Mouse (Mus musculus) limb, embryonic 15.5 days (tissue): ENCODE results near the gene Olfr414. TPM values are rescaled to one million over a fixed set of nuclear protein-coding genes. Genes with fewer than 3 reads are reported as not detected.

Source experiments
- ATAC-seq: fragments of 200-750 bp; cut with Nextera tagmentation; 2 replicates; pipeline ENCODE4 v1.8.0; 2017; ENCODE audit warnings: low read depth, moderate TSS enrichment; ENCODE audit not compliant: insufficient number of reproducible peaks, low FRiP score, low TSS enrichment
- H3K27ac ChIP-seq: fragments of 300-500 bp; sonication (generic); 2 replicates; pipeline ENCODE4 v1.5.1; 2015; ENCODE audit warnings: moderate library complexity, mild to moderate bottlenecking, inconsistent platforms
- H3K27me3 ChIP-seq: fragments of 300-500 bp; sonication (generic); 2 replicates; pipeline ENCODE4 v1.6.1; 2015; ENCODE audit warnings: inconsistent platforms
- H3K36me3 ChIP-seq: fragments of 300-500 bp; sonication (generic); 2 replicates; pipeline ENCODE4 v1.6.1; 2015; ENCODE audit warnings: inconsistent platforms
- H3K4me1 ChIP-seq: fragments of 300-500 bp; sonication (generic); 2 replicates; pipeline ENCODE4 v1.6.1; 2015; ENCODE audit warnings: inconsistent platforms
- H3K4me2 ChIP-seq: fragments of 300-500 bp; sonication (generic); 2 replicates; pipeline ENCODE4 v1.6.1; 2015; ENCODE audit warnings: mild to moderate bottlenecking, inconsistent platforms
- H3K4me3 ChIP-seq: fragments of 300-500 bp; sonication (generic); 2 replicates; pipeline ENCODE4 v1.5.1; 2015; ENCODE audit warnings: mild to moderate bottlenecking, inconsistent platforms
- H3K9ac ChIP-seq: fragments of 300-500 bp; sonication (generic); 2 replicates; pipeline ENCODE4 v1.6.1; 2015; ENCODE audit warnings: inconsistent platforms
- H3K9me3 ChIP-seq: fragments of 300-500 bp; sonication (generic); 2 replicates; pipeline ENCODE4 v1.6.1; 2016; ENCODE audit warnings: inconsistent platforms
- WGBS: fragments of 180-500 bp; shearing (Covaris S2); methylation state at CpG from one replicate; pipeline ENCODE4 v1.1.7; 2015; 5-methylcytosine and 5-hydroxymethylcytosine counted together
- polyA plus RNA-seq: library from polyadenylated mRNA; unstranded; fragments of >200 nt; fragmentation: Nextera tagmentation; extraction: Ambion mirVana; gene quantifications from 2 replicates; pipeline ENCODE4 v1.2.1, GENCODE M21; 2015

The Olfr414 gene
- not detected in 2 replicates for polyA plus RNA-seq

DNA sequence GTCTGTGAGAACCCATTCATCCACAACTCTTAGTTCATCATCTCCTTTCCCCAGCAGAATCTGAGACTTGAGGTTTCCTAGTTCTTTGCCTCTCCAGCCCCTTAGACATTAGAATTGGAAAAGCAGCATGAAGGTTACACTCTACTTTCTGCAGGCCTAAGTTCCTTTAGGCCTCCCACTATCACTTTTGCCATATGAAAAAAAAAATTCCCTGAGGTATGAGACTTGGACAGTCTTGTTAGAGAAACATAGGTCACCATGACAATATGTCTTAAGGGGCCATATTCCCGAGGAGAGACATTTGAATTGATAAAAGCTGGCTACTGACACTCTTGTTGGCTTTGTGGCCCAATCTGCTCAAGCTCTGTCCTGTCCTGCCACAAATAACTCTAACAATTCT, at the start of gene Olfr414:
TSS of gene Olfr414 (plus strand) at position 301 of the 400 bp plus-strand sequence.
- no peaks in the 10 kb centered on the region for H3K27me3 ChIP-seq
- no peak within 1 kb of the TSS for H3K9ac ChIP-seq
- H3K4me2 ChIP-seq, result no peak within 1 kb of the TSS
- WGBS, result 52% methylated on average over 1 of the region's 1 CpGs
- ATAC-seq, result no peak
- no peaks in the 10 kb centered on the region for H3K36me3 ChIP-seq
- no peak within 1 kb of the TSS for H3K27ac ChIP-seq
- no peaks in the 10 kb centered on the region for H3K4me1 ChIP-seq
- no peak within 1 kb of the TSS for H3K4me3 ChIP-seq
- no peaks in the 10 kb centered on the region for H3K9me3 ChIP-seq

- no peaks in the 10 kb centered on the region for H3K27me3 ChIP-seq
- H3K9me3 ChIP-seq, result no peaks in the 10 kb centered on the region
- no peak within 1 kb of the TSS for H3K27ac ChIP-seq
- H3K4me1 ChIP-seq, result no peaks in the 10 kb centered on the region
- no peak within 1 kb of the TSS for H3K4me2 ChIP-seq
- no peak within 1 kb of the TSS for H3K4me3 ChIP-seq
- ATAC-seq, result no peak
- H3K9ac ChIP-seq, result no peak within 1 kb of the TSS
- H3K36me3 ChIP-seq, result no peaks in the 10 kb centered on the region
- 89% methylated on average over 2 of the region's 2 CpGs for WGBS
Measured at GRCm38 (mm10) chr1:174390746-174391145, 33.1 kb upstream of the Olfr414 start, which contains the start of gene Olfr248. Olfr248 (plus strand) TSS chr1:174391046.

- H3K9ac ChIP-seq, result no peak overlapping the region
- no peak overlapping the region for H3K27ac ChIP-seq
- ATAC-seq, result no peak
- H3K27me3 ChIP-seq, result no peaks in the 10 kb centered on the region
- H3K4me3 ChIP-seq, result no peak overlapping the region
- H3K9me3 ChIP-seq, result no peaks in the 10 kb centered on the region
- H3K36me3 ChIP-seq, result no peaks in the 10 kb centered on the region
- H3K4me1 ChIP-seq, result no peaks in the 10 kb centered on the region
- no peak overlapping the region for H3K4me2 ChIP-seq
- WGBS, result 88% methylated on average over 4 of the region's 4 CpGs
Measured at GRCm38 (mm10) chr1:174422959-174423358, 905 bp upstream of the Olfr414 start.

DNA sequence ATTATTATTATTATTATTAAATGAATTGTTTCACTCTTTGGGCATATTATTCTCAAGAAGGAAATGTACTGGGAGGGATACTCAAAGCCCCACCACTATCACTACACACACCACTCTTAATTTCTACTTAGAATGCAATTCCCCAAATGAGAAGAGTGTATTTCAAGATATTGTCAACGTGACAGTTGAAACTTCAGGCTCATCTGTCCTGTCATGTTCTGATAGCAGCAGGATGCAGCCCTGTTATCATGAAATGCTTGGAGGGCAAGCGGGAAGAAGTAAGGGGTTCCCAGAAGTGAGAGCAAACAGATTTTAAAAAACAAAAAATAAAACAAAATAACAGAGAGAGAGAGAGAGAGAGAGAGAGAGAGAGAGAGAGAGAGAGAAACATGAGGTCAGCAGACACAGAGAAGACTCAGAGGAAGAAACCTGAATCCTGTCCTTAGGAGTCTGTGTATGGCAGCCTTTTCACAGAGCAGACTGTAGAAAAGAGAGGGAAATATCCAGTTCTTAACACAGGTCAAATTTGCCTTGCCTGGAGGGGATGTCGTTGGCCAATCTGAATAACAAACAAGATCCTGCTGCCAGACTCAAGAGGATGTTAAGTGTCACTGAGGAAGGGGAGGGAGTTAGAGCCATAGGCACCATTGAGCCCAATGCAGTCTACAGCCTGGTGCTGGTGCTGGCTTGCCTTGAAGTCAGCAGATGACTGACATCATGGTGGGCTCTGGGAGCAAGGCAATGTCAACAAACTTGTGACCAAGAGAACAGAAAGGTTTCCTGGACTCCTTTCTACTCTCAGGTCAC, 2.5 kb downstream of the Olfr414 start:
- Histone ChIP-seq H3K9me3 (no peaks in the 10 kb centered on the region), H3K4me1 (no peaks in the 10 kb centered on the region), H3K27me3 (no peaks in the 10 kb centered on the region), H3K4me3 (no peak overlapping the region), H3K27ac (no peak overlapping the region), H3K36me3 (no peaks in the 10 kb centered on the region), H3K9ac (no peak overlapping the region), H3K4me2 (no peak overlapping the region)
- 50% methylated on average over 3 of the region's 3 CpGs for WGBS
- no peak for ATAC-seq

GRCm38 (mm10) chr1:174427402-174427801, 3.5 kb downstream of the Olfr414 start:
- Histone ChIP-seq H3K27ac (no peak overlapping the region), H3K4me3 (no peak overlapping the region), H3K9me3 (no peaks in the 10 kb centered on the region), H3K4me2 (no peak overlapping the region), H3K4me1 (no peaks in the 10 kb centered on the region), H3K36me3 (no peaks in the 10 kb centered on the region), H3K27me3 (no peaks in the 10 kb centered on the region), H3K9ac (no peak overlapping the region)
- no peak for ATAC-seq
- WGBS, result 75% methylated on average over 1 of the region's 1 CpGs

- no peak overlapping the region for H3K9ac ChIP-seq
- H3K27ac ChIP-seq, result no peak overlapping the region
- no peak for ATAC-seq
- WGBS, result 87% methylated on average over 2 of the region's 2 CpGs
- H3K4me2 ChIP-seq, result no peak overlapping the region
- H3K4me1 ChIP-seq, result no peaks in the 10 kb centered on the region
- H3K27me3 ChIP-seq, result no peaks in the 10 kb centered on the region
- H3K9me3 ChIP-seq, result no peaks in the 10 kb centered on the region
- H3K36me3 ChIP-seq, result no peaks in the 10 kb centered on the region
- H3K4me3 ChIP-seq, result no peak overlapping the region
Measured at GRCm38 (mm10) chr1:174428407-174428806, 4.5 kb downstream of the Olfr414 start.

DNA sequence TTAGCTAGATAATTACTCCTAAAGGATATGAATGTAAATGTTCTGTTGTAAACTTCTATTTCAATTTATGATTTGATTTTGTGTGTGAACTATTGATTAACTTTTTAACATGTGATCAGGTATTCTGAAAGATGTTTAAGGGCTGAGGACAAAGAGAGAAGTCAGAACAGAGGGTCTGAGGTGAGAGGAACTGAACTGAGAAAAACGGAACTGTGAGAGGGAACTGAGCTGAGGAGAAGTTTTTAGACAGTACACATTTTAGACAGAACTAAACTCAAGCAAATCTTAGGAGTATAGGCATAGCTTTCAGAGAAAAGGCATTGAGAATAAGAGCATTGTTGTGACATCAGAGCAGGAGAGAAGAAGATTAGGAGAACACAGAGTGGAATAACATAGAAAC, 10.3 kb downstream of the Olfr414 start:
- 33% methylated on average over 1 of the region's 1 CpGs for WGBS
- no peaks in the 10 kb centered on the region for H3K36me3 ChIP-seq
- no peak overlapping the region for H3K4me2 ChIP-seq
- H3K4me3 ChIP-seq, result no peak overlapping the region
- no peaks in the 10 kb centered on the region for H3K27me3 ChIP-seq
- H3K9ac ChIP-seq, result no peak overlapping the region
- ATAC-seq, result no peak
- no peaks in the 10 kb centered on the region for H3K9me3 ChIP-seq
- no peak overlapping the region for H3K27ac ChIP-seq
- no peaks in the 10 kb centered on the region for H3K4me1 ChIP-seq

DNA sequence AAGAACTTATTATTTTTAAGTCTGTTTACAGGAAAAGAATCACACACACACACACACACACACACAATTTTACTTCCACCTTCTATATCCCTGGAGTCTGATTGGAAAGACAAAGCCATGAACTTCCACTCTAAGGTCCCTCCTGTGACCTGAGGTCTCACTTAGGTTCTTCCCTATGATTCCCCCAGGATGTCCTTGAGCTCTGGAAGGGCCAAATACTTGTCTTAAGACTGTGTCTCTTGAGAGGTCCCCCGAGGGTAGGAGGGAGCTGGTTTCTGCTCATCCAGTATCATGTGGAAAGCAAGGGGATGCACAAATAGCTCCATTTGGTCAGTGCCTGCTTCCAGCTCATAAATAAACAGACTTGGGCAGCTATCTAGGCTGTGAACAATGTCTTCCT, 17.9 kb downstream of the Olfr414 start, which contains the start of gene Olfr220:
TSS of gene Olfr220 (plus strand) at position 301 of the 400 bp plus-strand sequence.
- no peaks in the 10 kb centered on the region for H3K27me3 ChIP-seq
- H3K36me3 ChIP-seq, result no peaks in the 10 kb centered on the region
- H3K4me2 ChIP-seq, result no peak within 1 kb of the TSS
- H3K4me3 ChIP-seq, result no peak within 1 kb of the TSS
- no peak for ATAC-seq
- H3K4me1 ChIP-seq, result no peaks in the 10 kb centered on the region
- no peaks in the 10 kb centered on the region for H3K9me3 ChIP-seq
- WGBS, result 54% methylated on average over 1 of the region's 1 CpGs
- no peak within 1 kb of the TSS for H3K27ac ChIP-seq
- no peak within 1 kb of the TSS for H3K9ac ChIP-seq

GRCm38 (mm10) chr1:174455100-174455499, 31.2 kb downstream of the Olfr414 start:
- H3K36me3 ChIP-seq, result no peaks in the 10 kb centered on the region
- WGBS, result 81% methylated on average over 2 of the region's 2 CpGs

DNA sequence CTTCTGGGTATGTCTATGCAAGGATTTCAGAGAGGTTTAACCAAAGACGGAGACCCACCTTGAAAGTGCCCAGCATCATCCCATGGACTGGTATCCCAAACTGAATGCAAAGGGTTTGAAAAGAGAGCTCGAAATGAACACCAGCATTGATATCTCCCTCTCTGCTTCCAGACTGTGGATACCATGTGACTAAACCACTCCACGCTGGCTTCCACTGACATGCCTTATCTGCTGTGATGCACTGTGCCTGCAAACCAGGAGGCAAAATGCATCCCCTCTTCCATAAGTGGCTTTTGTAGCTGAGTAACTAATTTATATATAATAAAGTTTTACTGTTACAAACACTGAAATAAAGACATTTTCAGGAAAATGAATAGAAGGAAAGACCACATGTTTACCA, 41.5 kb downstream of the Olfr414 start:
- H3K4me3 ChIP-seq, result no peak overlapping the region
- H3K27ac ChIP-seq, result no peak overlapping the region
- no peaks in the 10 kb centered on the region for H3K36me3 ChIP-seq
- WGBS, result 77% methylated on average over 3 of the region's 3 CpGs
- no peak overlapping the region for H3K9ac ChIP-seq
- H3K4me2 ChIP-seq, result no peak overlapping the region
- ATAC-seq, result no peak
- no peaks in the 10 kb centered on the region for H3K9me3 ChIP-seq
- H3K4me1 ChIP-seq, result no peaks in the 10 kb centered on the region
- H3K27me3 ChIP-seq, result no peaks in the 10 kb centered on the region

More at GRCm38 (mm10) chr1:174455100-174455499, 31.2 kb downstream of the Olfr414 start:
- Histone ChIP-seq H3K4me3 (no peak overlapping the region), H3K4me1 (no peaks in the 10 kb centered on the region), H3K27me3 (no peaks in the 10 kb centered on the region), H3K27ac (no peak overlapping the region), H3K4me2 (no peak overlapping the region), H3K9me3 (no peaks in the 10 kb centered on the region), H3K9ac (no peak overlapping the region)
- no peak for ATAC-seq

DNA sequence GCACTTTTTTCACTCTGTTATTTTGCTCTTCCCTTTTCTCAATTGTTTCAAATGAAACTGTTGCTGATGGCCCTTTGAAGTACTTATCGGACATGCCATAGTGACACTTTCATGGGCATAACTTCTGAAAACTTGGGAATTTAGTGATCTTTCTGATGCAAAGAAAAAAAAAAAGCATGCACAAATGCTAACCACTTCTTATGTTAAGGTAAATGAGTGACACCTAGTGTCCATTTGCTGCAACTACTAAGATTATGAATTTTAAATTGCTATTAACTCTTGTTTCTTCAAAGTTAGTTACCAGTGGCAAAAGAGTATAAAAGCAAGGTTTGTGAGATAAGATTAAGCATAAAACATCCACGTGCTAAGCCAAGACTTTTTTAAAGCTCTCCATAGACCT, 42.4 kb downstream of the Olfr414 start:
- WGBS, result 30% methylated on average over 2 of the region's 2 CpGs
- H3K4me3 ChIP-seq, result no peak overlapping the region
- no peak overlapping the region for H3K27ac ChIP-seq
- ATAC-seq, result no peak
- no peaks in the 10 kb centered on the region for H3K4me1 ChIP-seq
- no peaks in the 10 kb centered on the region for H3K27me3 ChIP-seq
- H3K9me3 ChIP-seq, result no peaks in the 10 kb centered on the region
- no peak overlapping the region for H3K9ac ChIP-seq
- H3K36me3 ChIP-seq, result no peaks in the 10 kb centered on the region
- no peak overlapping the region for H3K4me2 ChIP-seq

DNA sequence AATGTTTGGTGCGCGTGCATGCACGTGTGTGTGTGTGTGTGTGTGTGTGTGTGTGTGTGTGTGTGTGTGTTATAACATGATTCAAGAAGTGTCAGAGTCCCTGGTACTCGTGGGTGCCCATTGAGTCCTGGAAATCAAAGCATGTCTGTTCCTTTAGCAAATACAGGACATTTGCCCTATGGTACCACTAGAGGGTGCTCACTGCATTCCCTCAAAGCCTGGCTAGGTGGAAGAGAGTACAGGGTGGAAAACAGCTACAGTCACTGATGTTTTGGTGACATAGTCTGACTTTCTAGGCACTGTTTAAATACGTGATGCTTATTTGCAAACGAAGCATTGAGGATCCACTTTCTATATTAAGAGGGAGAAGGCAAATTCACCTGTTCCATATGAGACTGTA, 45.9 kb downstream of the Olfr414 start:
- ATAC-seq, result no peak
- no peaks in the 10 kb centered on the region for H3K4me1 ChIP-seq
- H3K27ac ChIP-seq, result no peak overlapping the region
- H3K4me3 ChIP-seq, result no peak overlapping the region
- no peaks in the 10 kb centered on the region for H3K9me3 ChIP-seq
- no peak overlapping the region for H3K9ac ChIP-seq
- H3K4me2 ChIP-seq, result no peak overlapping the region
- H3K36me3 ChIP-seq, result no peaks in the 10 kb centered on the region
- 9% methylated on average over 6 of the region's 6 CpGs for WGBS
- H3K27me3 ChIP-seq, result no peaks in the 10 kb centered on the region
